Mouse (Mus musculus) heart, adult 18-20 months (tissue): ENCODE data around the gene Ran. TPM values are rescaled to one million over a fixed set of nuclear protein-coding genes. Genes with fewer than 3 reads are reported as not detected.
"Not testable (repeated sequence)": the region's sequence is repeated elsewhere in the genome, so short reads cannot be mapped to it uniquely, and the experiment has no call there.

Source experiments
- DNase-seq, 2 experiments: peaks; one replicate each; pipeline ENCODE4 v3.0.0; 2021 to 2022; ENCODE audit warnings: mixed read lengths in 1 of 2
- long read RNA-seq, 2 experiments: library from polyadenylated mRNA; stranded (forward); transcript quantifications; one replicate each; pipeline ENCODE4 v2.0.0; 2021
- total RNA-seq, 2 experiments: library from RNA; stranded (reverse); gene quantifications; 2 replicates each; pipeline ENCODE4 v1.2.3; 2021

Ran gene
- 100 to 1,000 TPM in 1 of 2 experiments, 10 to 100 TPM in 1; 99.7 to 125 TPM for total RNA-seq
- long read RNA-seq, experiment 1, transcript Ran-201 (7 exons, 2,377 nt), result major isoform, 150 of 186 reads
- long read RNA-seq, experiment 1, partial matches to known transcripts, result 9 of 186 reads
- long read RNA-seq, experiment 1, other reads (novel, unspliced or antisense), result 23 of 186 reads
- long read RNA-seq, experiment 2, transcript Ran-201 (7 exons, 2,377 nt), result major isoform, 93 of 110 reads
- long read RNA-seq, experiment 2, partial matches to known transcripts, result 0 of 110 reads
- long read RNA-seq, experiment 2, other reads (novel, unspliced or antisense), result 15 of 110 reads

GRCm38 (mm10) chr5:129019497-129020299 is at the start of gene Ran:
Gene Ran (plus strand): TSS chr5:129020069.
- DNase-seq, result peak; percentile 93 to 96

DNA sequence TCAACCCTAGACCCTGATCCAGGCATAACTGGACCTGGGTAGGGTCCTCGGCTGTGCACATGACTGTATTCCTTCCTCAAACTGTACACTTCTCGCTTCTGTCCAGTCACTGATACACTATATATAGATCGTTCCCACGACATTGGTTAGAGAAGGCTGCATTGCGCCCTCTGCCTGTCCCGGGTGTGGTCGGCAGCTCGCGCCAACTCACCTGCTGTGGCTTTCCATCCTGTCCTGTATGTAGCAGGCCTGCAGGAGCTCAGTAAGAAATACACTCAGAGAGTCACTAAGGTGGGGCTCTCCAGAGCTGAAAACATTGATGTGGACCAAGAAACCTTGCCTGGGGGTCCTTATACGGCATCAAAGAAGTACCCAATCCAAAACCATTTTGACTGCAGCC is 49.0 kb upstream of the Ran start:
- no peak for DNase-seq

GRCm38 (mm10) chr5:128971298-128971697 is 48.6 kb upstream of the Ran start:
- DNase-seq, result peak; percentile 31 to 86

DNA sequence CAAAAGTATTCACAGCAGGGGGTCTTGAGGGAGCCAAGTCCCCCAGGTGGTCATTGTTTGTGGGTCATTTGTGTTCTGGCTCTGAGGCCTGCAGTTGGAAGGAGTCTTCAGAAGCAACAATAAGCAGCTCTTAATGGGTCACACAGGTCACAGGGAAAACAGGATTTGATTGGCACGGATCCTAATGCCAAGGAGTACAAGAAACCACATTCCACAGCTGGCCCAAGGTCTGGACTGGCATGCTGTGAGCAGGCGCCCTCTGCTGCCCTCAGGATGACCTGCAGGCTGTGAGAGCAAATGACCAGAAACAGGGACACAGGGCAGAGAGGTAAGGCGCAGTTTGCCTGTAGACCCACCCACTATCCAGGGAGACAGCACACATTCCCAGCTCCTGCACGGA is 43.6 kb upstream of the Ran start:
- DNase-seq, result peak in 1 of 2 experiments; percentile 9

GRCm38 (mm10) chr5:128977466-128977865 is 42.4 kb upstream of the Ran start:
- not testable (repeated sequence) for DNase-seq

DNA sequence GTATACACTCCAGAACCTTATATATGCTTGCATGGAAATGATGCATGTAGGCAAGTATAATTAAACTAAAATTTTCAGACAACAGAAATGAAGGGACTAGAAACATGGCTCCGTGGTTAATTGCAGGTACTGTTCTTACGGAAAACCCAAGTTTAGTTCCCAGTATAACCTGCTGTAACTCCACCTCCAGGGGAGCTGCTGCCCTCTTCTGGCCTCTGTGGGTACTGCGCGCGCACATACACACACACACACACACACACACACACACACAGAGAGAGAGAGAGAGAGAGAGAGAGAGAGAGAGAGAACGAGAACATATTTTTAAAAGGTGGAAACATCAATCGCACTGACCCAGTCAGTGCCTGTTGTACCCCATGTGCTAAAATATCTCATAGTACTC is 40.9 kb upstream of the Ran start:
- no peak for DNase-seq

DNA sequence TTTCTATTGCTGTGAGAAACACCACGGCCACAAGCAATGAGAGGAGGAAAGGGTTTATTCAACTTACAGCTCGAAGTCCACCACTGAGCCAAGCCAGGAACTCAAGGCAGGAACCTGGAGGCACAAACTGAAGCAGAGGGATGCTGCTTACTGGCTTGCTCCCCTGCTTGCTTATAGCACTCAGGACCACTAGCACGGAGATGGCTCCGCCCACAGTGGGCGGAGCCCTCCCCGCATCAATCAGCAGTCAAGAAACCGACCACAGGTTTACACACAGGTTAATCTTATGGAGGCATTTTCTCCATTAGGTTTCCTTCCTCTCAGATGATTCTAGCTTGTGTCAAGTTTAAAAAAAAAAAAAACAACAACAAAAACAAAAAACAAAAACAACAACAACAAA is 39.0 kb upstream of the Ran start:
- DNase-seq, result no peak

DNA sequence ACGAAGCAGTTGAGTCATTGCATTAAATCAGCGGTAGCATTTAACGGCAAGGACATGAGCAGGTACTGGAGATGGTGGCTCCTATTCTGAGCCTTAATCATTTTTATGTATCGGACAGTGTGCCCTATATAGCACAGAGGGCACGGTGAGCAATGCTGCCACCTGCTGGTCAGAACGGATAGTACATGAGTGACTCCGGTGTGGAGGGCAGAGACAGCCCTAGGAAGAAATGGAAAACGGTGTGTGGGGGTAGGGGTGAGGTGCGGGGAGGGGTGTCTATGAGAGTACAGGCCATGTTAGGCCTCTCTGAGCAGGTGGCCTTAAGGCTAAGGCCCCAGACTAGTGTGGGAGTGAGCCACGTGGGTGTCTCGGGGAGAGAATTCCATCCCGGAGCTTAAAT is 38.3 kb upstream of the Ran start:
- DNase-seq, result peak; percentile 44 to 82

DNA sequence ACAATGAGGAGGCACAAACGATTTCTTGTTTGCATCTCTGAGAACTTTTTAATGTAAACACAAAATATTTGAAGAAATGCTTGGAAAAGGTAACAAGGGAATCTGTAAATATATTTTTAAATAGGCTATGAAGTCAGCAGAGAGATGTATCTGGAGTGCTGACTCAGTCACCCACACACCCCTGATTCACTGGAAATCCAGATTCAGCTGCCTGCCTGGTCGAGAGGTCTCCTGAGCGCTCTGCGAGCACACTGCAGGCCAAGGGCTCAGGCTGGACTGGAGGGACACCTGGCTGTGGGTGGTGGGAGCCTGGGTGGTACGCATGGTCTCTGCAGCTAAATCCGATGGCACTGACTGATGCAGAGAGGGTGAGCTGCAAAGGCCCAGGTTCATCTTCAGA is 35.3 kb upstream of the Ran start:
- DNase-seq, result no peak

- no peak for DNase-seq
Measured at GRCm38 (mm10) chr5:128985946-128986345, 33.9 kb upstream of the Ran start.

DNA sequence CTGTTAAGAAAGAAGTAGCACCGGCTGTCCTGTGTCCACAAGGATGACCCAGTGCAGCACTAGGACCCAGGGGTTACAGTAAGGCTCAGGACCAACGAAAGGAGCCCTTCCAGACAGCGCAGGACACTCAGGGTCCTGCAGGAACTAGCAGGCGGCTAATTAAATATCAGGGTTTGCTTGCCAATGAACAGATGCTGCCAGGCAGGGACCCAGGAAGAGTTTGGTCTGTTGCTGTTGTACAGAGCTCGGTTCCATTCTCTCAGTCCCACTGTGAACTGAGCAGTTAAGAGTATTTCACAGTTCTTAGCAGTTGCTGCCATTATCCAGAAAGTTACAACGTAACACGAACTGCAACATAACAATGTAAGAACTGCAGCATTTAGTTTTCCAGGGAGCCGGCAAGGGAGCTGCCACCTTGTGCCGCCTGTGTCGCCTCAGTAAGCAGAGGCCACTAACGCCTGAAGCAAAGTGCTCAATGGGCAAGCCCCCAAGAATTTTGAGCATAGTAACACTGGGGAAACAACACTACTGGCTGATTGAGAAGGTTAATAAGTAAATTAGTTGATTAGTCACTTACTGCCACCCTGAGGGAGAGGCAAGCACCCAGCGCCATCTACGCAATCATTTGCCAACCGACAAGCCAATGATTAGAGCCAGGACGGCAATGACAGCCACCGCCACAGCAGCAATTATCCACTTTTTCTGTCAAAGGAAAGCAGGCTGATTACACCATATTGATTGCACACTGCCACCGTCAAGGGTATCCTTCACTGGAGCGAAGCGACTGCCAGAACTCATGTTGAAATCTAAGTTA is 32.5 kb upstream of the Ran start:
- DNase-seq, result no peak

GRCm38 (mm10) chr5:129000706-129001468 is 19.0 kb upstream of the Ran start:
- peak; percentile 34 to 47 for DNase-seq

- DNase-seq, result peak; percentile 63 to 74
Measured at GRCm38 (mm10) chr5:129002571-129003011, 17.3 kb upstream of the Ran start.

- peak; percentile 67 to 69 for DNase-seq
Measured at GRCm38 (mm10) chr5:129005416-129005815, 14.5 kb upstream of the Ran start.

DNA sequence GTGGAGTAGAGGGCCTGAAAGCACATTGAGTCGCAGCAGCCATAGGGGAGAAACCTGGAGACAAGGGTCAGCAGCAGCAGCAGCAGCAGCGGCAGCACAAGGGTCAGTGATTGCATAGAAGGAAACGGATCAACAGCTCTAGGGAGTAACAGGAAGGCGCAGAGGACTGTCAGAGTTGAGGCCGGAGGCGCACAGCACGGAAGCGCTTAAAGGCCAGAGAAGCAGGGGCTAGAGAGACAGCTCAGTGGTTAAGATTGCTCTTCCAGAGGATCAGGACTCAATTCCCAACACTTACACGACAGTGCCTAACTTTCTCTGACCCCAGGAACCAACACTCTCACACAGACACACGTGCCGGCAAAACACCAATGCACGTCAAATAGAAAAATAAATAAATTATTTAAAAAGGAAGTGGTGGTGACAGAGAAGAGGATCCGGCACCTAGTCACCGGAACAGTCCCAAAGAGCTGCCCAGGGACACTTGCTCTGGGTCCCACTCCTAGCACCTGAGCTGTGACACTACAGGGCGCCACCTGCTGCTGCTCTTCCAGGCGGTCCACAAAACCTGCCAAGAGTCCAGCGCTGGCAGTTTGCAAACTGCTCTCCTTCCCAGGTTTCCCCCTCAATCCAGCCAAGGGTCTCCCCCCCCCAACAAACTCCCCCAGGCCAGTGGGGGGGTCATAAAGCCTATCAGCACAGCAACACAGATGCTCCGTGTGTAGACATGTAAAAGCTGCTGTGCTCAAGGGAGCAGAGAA is 13.7 kb upstream of the Ran start:
- peak; percentile 30 to 40 for DNase-seq

DNA sequence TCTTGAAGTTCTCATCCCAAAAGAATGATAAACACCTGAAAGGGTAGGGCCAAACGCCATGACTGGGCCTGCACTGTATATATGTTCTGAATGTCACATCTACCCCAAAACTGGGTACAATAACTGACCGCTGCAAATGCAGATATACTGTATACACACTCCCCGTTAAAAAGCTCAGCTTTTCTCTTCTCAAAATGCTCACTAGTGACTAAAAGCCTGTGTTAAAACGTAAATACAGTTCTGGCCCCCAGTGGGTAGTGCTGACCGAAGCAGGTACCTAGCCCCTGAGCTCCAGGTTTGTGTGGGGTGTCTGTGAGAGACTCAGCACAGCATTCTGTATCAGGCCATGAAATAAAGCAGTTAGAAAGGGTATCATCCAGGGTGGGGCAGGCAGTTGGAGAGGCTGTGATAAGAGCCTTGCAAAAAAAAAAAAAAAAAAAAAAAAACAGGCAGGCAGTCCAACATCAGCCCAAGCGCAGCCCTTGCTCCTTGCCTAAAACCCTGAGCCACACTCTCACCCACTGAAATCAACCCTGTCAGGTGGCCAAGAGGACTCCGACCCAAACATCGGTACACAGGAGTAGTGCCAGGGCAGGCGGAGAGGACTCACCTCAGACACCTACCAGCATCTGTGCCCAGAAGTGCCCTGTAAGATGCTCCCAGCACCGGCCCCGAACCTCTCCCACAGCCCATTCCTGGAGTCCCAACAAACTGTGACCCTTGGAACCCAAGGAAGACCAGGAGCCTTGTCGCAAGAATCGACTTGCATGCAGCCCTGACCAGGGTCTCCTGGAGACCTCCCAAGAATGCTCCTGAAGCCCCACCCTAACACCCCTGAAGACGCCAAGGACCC is 12.5 kb upstream of the Ran start:
- DNase-seq, result peak; percentile 34 to 47

DNA sequence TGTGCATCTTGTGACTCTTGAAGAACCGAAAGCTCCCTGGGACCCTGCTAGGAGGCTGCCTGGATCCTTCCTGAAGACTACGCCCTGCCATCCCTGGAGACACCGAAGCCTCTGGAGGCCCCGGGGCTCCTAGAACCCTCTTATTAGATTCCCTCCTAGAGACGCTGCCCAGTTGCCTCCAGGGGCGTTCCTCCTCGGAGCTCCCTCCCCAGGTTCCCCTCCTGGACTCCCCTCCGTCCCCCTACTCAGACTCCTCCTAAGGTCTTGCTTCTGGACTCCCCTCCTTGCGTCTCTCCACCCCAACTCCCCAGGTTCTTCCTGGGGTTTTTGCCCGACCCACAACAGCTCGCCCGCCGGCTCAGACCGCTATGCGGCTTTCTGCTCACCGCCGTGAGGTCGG is 11.9 kb upstream of the Ran start:
- no peak for DNase-seq

GRCm38 (mm10) chr5:129008412-129008826 is 11.4 kb upstream of the Ran start, which contains the start of gene Stx2:
Gene Stx2 (minus strand): TSS chr5:129008574.
- peak; percentile 94 to 95 for DNase-seq

DNA sequence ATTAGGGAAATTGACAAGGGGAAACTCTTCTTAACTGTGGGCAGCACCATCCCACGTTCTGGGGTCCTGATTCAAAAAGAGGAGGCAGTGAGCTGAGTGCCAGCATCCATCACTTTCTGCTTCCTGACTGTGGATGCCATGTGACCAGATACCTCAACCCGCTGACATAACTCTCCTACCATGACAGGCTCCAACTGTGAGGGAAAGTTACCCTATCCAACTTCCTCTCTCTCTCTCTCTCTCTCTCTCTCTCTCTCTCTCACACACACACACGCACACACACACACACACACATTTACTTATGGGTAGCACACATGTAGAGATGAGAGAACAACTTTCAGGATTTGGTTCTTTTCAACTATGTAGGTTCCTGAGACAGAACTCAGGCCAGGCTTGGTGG is 10.3 kb upstream of the Ran start:
- no peak for DNase-seq

- DNase-seq, result no peak
Measured at GRCm38 (mm10) chr5:129010937-129011336, 8.9 kb upstream of the Ran start.
